Mouse (Mus musculus): ENCODE data around the gene Irs2.

The Irs2 gene

DNA sequence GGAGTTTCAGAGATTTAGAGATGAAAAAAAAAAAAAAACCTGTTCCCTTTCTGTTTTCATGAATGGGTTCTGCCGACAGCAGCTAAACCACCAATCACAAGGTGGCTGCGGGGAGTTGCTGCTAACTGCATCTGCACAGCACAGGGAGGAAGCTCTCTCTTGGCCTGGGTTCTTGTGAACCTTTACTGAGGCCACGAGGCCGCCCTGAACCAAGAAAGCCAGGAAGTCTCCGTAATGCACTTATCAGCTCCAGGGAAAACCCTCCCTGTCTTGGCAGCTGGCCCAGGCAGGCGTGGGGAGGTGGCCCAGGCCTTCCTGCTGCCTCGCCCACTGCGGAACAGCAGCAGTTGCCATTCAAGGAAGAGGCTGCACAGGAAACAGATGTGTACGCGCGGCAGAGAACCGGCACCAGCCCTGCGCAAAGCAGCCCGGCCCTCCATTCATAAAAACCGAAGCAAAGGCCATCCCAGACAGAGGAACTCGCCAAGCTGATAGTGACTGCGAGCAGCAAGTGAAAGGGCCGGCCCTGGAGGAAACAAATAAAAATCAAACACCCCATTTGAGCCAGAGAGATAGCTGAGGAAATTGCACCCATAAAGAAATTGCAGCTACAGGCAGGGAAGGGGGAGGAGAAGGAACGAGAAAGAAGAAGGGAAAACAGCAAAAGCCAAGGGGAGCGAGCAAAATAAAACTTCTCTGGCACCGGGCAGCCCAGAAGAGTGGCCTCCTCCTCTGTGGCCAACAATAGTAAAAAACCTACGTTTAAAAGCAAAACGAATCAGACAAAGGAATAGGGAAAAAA, 62.1 kb downstream of the Irs2 start:
- no peak for DNase-seq

- no peak for DNase-seq
Measured at GRCm38 (mm10) chr8:10945490-10945889, 62.8 kb downstream of the Irs2 start.

GRCm38 (mm10) chr8:10943314-10944060, 64.8 kb downstream of the Irs2 start:
- DNase-seq, result no peak

DNA sequence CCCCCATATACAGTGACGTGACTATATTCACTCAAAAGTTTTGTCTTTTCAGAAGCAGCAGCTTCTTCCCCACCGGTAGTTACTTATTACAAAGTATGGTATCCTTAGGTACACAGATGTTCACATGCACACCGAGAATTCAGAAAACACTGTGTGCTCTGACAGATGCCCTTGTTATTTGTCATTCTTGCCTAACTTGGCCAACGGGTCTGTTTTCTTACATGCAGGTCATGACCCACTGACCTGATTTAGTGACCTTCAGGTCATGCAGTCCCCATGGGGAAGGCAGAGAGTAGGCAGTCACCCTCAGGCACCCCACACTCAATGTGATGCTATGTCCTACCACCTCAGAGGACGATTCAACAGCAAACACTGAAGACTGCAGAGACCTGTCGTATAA, 68.4 kb downstream of the Irs2 start:
- DNase-seq, result no peak

GRCm38 (mm10) chr8:10939210-10939782, 69.0 kb downstream of the Irs2 start:
- DNase-seq, result no peak

GRCm38 (mm10) chr8:10938284-10938683, 70.0 kb downstream of the Irs2 start:
- no peak for DNase-seq

GRCm38 (mm10) chr8:10936646-10937045, 71.6 kb downstream of the Irs2 start:
- DNase-seq, result no peak

GRCm38 (mm10) chr8:10935231-10935630, 73.0 kb downstream of the Irs2 start:
- DNase-seq, result no peak
